Mouse (Mus musculus) common myeloid progenitor, adult 5-6 weeks (primary cell): ENCODE data around the gene Cpt1b. TPM values are rescaled to one million over a fixed set of nuclear protein-coding genes. Genes with fewer than 3 reads are reported as not detected.

Experiments used
- total RNA-seq: library from RNA; stranded (forward); fragments of 200-1000, 187-1606 nt; gene quantifications from 2 replicates; pipeline ENCODE4 v1.2.3, GENCODE M21; 2017

Cpt1b gene
- total RNA-seq, 1 experiment from 2014 or later, result 2.6 TPM

Other genes with a start within 250 kb of the Cpt1b start
- 20.2 and 29.2 TPM in 2 replicates for gene Plxnb2, start 245.1 kb downstream of the Cpt1b start, total RNA-seq
- gene Dennd6b, start 229.4 kb downstream of the Cpt1b start, total RNA-seq, result 1.6 and 2.3 TPM in 2 replicates
- 15.6 and 22.7 TPM in 2 replicates for gene Ppp6r2, start 214.3 kb downstream of the Cpt1b start, total RNA-seq
- gene Sbf1, start 110.6 kb downstream of the Cpt1b start, total RNA-seq, result 43.3 and 53.7 TPM in 2 replicates
- not detected in 2 replicates for gene Adm2, start 103.1 kb downstream of the Cpt1b start, total RNA-seq
- gene Miox, start 91.5 kb downstream of the Cpt1b start, total RNA-seq, result not detected in 2 replicates
- gene Lmf2, start 70.2 kb downstream of the Cpt1b start, total RNA-seq, result 13.9 and 14.4 TPM in 2 replicates
- 81.4 and 106 TPM in 2 replicates for gene Ncaph2, start 70.1 kb downstream of the Cpt1b start, total RNA-seq
- 21.8 and 23.0 TPM in 2 replicates for gene Sco2, start 52.0 kb downstream of the Cpt1b start, total RNA-seq
- 0.68 and 0.78 TPM in 2 replicates for gene Tymp, start 48.8 kb downstream of the Cpt1b start, total RNA-seq
- gene Odf3b, start 46.6 kb downstream of the Cpt1b start, total RNA-seq, result 2.9 and 3.0 TPM in 2 replicates
- gene Klhdc7b, start 40.9 kb downstream of the Cpt1b start, total RNA-seq, result not detected in 2 replicates
- not detected in 2 replicates for gene Syce3, start 15.4 kb downstream of the Cpt1b start, total RNA-seq
- 3.9 and 7.0 TPM in 2 replicates for gene C730034F03Rik, start 3.7 kb upstream of the Cpt1b start, total RNA-seq
- gene Gm44502, start 3.8 kb upstream of the Cpt1b start, total RNA-seq, result 0.29 and 0.46 TPM in 2 replicates
- 11.7 and 15.9 TPM in 2 replicates for gene Chkb, start 4.0 kb upstream of the Cpt1b start, total RNA-seq
- gene Mapk8ip2, start 28.1 kb upstream of the Cpt1b start, total RNA-seq, result not detected in 2 replicates
- 9.4 and 12.9 TPM in 2 replicates for gene Arsa, start 51.6 kb upstream of the Cpt1b start, total RNA-seq
- gene Shank3, start 73.8 kb upstream of the Cpt1b start, total RNA-seq, result 10.2 and 14.9 TPM in 2 replicates
- gene Acr, start 142.5 kb upstream of the Cpt1b start, total RNA-seq, result not detected in 2 replicates
- gene Rabl2, start 166.1 kb upstream of the Cpt1b start, total RNA-seq, result 11.1 and 12.6 TPM in 2 replicates